Mouse (Mus musculus): ENCODE measurements around the gene Was. TPM values are rescaled to one million over a fixed set of nuclear protein-coding genes. Genes with fewer than 3 reads are reported as not detected.
"Not testable (repeated sequence)": the region's sequence is repeated elsewhere in the genome, so short reads cannot be mapped to it uniquely, and the experiment has no call there.

The Was gene
- polyA plus RNA-seq, 1 experiment: 86.3 TPM

DNA sequence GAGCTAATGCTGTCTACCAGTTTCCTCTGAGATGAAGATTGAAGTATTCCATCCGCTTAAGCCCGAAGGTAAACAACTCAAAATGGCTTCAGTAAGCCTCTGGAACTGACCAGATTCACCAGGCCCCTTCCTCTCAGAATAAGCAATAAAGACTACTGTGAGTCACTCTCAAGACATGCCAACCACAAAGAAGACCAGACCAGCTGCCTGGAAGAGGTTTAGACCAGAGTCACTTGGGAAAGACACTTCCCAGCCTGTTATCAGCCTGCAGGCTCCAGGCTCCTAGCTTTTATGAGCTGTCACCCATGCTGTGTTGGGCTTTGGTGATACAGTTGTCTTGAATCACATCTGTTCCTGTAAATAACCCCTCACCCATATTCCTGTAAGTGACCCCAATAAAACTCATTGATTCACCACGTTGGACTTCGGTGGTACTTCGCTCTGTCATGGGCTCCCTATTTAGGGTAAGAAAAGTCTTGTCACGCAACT lies 5.5 kb downstream of the Was start:
- peaks cover 12% of the 10 kb centered on the region for H3K4me1 ChIP-seq (ENCODE audit: control insufficient read depth, insufficient read depth, low read length)
- H3K4me3 ChIP-seq (ENCODE audit: insufficient read depth, low read length): no peak overlapping the region
- no peak for TF ChIP-seq POLR2A (IDR thresholded peaks at IDR 0.05; ENCODE audit: borderline replicate concordance, low read depth, low read length)
- no peak for TF ChIP-seq CTCF (IDR thresholded peaks at IDR 0.05; ENCODE audit: low read depth, low read length)
- H3K27ac ChIP-seq (ENCODE audit: insufficient read depth, low read depth, low read length): no peak overlapping the region

DNA sequence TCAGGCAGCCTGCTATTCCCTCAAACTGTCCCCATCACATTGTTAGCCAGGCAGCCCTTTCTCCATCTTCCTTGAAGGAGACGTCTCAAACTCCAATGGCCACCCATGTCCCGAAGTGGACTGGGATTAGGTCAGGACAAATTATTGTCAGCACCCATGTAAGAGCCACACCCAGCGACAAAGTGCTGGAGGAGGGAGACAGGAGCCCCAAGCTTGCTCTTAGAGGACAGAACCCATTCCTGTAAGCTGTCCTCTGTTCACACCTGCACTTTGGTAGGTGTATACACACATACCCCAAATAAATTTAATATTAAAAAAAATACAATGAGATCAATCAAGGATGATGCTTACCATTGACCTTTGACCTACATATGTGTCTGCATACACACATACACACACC lies 15.2 kb downstream of the Was start:
- Histone ChIP-seq H3K4me3 (ENCODE audit: insufficient read depth, low read length) (peak overlapping the region; percentile 66), H3K4me1 (ENCODE audit: control insufficient read depth, insufficient read depth, low read length) (peaks cover 7% of the 10 kb centered on the region; the same call in 1 of the 2 replicates), H3K27ac (ENCODE audit: insufficient read depth, low read depth, low read length) (peak overlapping the region; percentile 62)
- TF ChIP-seq CTCF (IDR thresholded peaks at IDR 0.05; ENCODE audit: low read depth, low read length) (no peak), POLR2A (IDR thresholded peaks at IDR 0.05; ENCODE audit: borderline replicate concordance, low read depth, low read length) (no peak)

DNA sequence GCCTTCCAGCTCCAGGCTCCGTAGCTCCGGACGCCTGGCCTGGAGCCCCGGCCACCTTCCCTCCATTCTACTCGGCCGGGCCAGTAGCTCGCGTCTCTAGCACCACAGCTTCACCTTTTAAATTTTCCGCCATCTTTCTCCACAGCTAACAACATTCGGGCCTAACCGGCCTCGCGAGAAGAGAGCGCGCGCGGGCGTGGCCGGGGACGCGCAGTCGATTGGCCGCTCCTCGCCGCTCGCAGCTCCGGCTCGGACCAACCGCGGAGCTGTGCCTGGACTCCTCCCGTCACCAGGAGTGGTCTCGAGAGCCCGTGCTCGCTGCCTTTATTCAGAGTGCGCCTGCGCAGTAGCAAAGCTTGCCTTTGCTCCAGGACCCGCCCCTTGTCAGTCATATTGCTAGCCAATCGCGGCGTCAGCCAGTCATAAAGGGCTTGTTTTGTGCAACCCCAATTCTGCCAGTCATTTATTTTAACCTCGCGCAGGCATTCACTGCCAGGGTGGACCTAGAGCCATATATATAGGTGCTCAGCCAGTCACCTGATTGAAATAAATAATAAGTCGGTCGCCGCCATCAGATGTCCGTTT lies 15.8 kb downstream of the Was start, which contains the start of gene Suv39h1:
Suv39h1 (minus strand) TSS at position 331 of the 585 bp plus-strand sequence.
- H3K4me1 ChIP-seq (ENCODE audit: control insufficient read depth, insufficient read depth, low read length): peaks cover 8% of the 10 kb centered on the region; the same call in 1 of the 2 replicates
- TF ChIP-seq CTCF (IDR thresholded peaks at IDR 0.05; ENCODE audit: low read depth, low read length) (no peak), POLR2A (IDR thresholded peaks at IDR 0.05; ENCODE audit: borderline replicate concordance, low read depth, low read length) (no peak)
- H3K27ac ChIP-seq (ENCODE audit: insufficient read depth, low read depth, low read length): peak within 1 kb of the TSS; percentile 71
- H3K4me3 ChIP-seq (ENCODE audit: insufficient read depth, low read length): peak within 1 kb of the TSS; percentile 66

- Histone ChIP-seq H3K4me1 (ENCODE audit: control insufficient read depth, insufficient read depth, low read length) (peaks cover 10% of the 10 kb centered on the region), H3K4me3 (ENCODE audit: insufficient read depth, low read length) (peak overlapping the region; percentile 66), H3K27ac (ENCODE audit: insufficient read depth, low read depth, low read length) (peak overlapping the region; percentile 71)
- TF ChIP-seq POLR2A (IDR thresholded peaks at IDR 0.05; ENCODE audit: borderline replicate concordance, low read depth, low read length) (no peak), CTCF (IDR thresholded peaks at IDR 0.05; ENCODE audit: low read depth, low read length) (no peak)
Measured at GRCm38 (mm10) chrX:8073881-8074429, 16.3 kb downstream of the Was start.

- H3K4me3 ChIP-seq (ENCODE audit: insufficient read depth, low read length): no peak overlapping the region
- peaks cover 12% of the 10 kb centered on the region for H3K4me1 ChIP-seq (ENCODE audit: control insufficient read depth, insufficient read depth, low read length)
- no peak overlapping the region for H3K27ac ChIP-seq (ENCODE audit: insufficient read depth, low read depth, low read length)
- TF ChIP-seq POLR2A (IDR thresholded peaks at IDR 0.05; ENCODE audit: borderline replicate concordance, low read depth, low read length) (no peak), CTCF (IDR thresholded peaks at IDR 0.05; ENCODE audit: low read depth, low read length) (no peak)
Measured at GRCm38 (mm10) chrX:8069166-8069565, 21.1 kb downstream of the Was start.

- H3K4me3 ChIP-seq (ENCODE audit: insufficient read depth, low read length); H3K27ac ChIP-seq (ENCODE audit: insufficient read depth, low read depth, low read length); H3K4me1 ChIP-seq (ENCODE audit: control insufficient read depth, insufficient read depth, low read length): not testable (repeated sequence)
Measured at GRCm38 (mm10) chrX:8051044-8051781, 39.1 kb downstream of the Was start.

DNA sequence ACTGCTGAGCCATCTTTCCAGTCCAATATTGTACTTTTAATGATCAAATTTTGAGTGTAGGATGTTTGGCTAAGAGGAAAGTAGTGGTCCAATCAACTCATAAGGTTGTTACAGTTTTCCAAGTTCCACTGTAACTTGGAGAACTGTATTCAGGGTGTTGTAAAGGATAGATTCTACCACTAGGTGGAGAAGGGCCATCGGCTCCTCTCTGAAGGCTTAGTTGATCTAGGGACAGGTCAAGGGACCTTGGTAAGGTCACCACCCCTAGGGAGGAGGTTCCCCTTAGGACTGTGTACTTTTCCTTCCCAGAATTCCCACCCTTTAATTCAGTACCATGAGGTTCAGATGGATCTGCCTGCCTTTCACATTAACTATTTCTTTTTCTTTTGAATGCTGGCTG lies 57.3 kb downstream of the Was start:
- H3K4me3 ChIP-seq (ENCODE audit: insufficient read depth, low read length): no peak overlapping the region
- TF ChIP-seq POLR2A (IDR thresholded peaks at IDR 0.05; ENCODE audit: borderline replicate concordance, low read depth, low read length) (no peak), CTCF (IDR thresholded peaks at IDR 0.05; ENCODE audit: low read depth, low read length) (no peak)
- H3K4me1 ChIP-seq (ENCODE audit: control insufficient read depth, insufficient read depth, low read length): no peaks in the 10 kb centered on the region
- no peak overlapping the region for H3K27ac ChIP-seq (ENCODE audit: insufficient read depth, low read depth, low read length)

Other genes starting within 250 kb of the Was start
- gene Otud5, start 249.1 kb downstream of the Was start, polyA plus RNA-seq (2012; ENCODE audit: insufficient read depth, insufficient read length, missing spikeins): 113 and 115 TPM in 2 replicates
- gene Pim2, start 212.2 kb downstream of the Was start, polyA plus RNA-seq (2012; ENCODE audit: insufficient read depth, insufficient read length, missing spikeins): 8.6 and 11.4 TPM in 2 replicates
- gene Slc35a2, start 206.5 kb downstream of the Was start, polyA plus RNA-seq (2012; ENCODE audit: insufficient read depth, insufficient read length, missing spikeins): 28.0 and 36.2 TPM in 2 replicates
- 62.2 and 63.4 TPM in 2 replicates for gene Pqbp1, start 191.2 kb downstream of the Was start, polyA plus RNA-seq (2012; ENCODE audit: insufficient read depth, insufficient read length, missing spikeins)
- 33.4 and 47.5 TPM in 2 replicates for gene Timm17b, start 191.1 kb downstream of the Was start, polyA plus RNA-seq (2012; ENCODE audit: insufficient read depth, insufficient read length, missing spikeins)
- not detected in 2 replicates for gene Gm10491, start 182.7 kb downstream of the Was start, polyA plus RNA-seq (2012; ENCODE audit: insufficient read depth, insufficient read length, missing spikeins)
- gene Gm10490, start 181.0 kb downstream of the Was start, polyA plus RNA-seq (2012; ENCODE audit: insufficient read depth, insufficient read length, missing spikeins): not detected in 2 replicates
- gene Pcsk1n, start 170.7 kb downstream of the Was start, polyA plus RNA-seq (2012; ENCODE audit: insufficient read depth, insufficient read length, missing spikeins): not detected in 2 replicates
- gene Eras, start 161.9 kb downstream of the Was start, polyA plus RNA-seq (2012; ENCODE audit: insufficient read depth, insufficient read length, missing spikeins): not detected in 2 replicates
- gene Hdac6, start 142.6 kb downstream of the Was start, polyA plus RNA-seq (2012; ENCODE audit: insufficient read depth, insufficient read length, missing spikeins): 16.0 and 16.9 TPM in 2 replicates
- not detected in 2 replicates for gene Gata1, start 112.4 kb downstream of the Was start, polyA plus RNA-seq (2012; ENCODE audit: insufficient read depth, insufficient read length, missing spikeins)
- gene Glod5, start 72.0 kb downstream of the Was start, polyA plus RNA-seq (2012; ENCODE audit: insufficient read depth, insufficient read length, missing spikeins): not detected in 2 replicates
- gene Suv39h1, start 15.7 kb downstream of the Was start, polyA plus RNA-seq (2012; ENCODE audit: insufficient read depth, insufficient read length, missing spikeins): 23.6 and 27.3 TPM in 2 replicates
- gene Wdr13, start 42.4 kb upstream of the Was start, polyA plus RNA-seq (2012; ENCODE audit: insufficient read depth, insufficient read length, missing spikeins): 59.1 and 61.3 TPM in 2 replicates
- 290 and 322 TPM in 2 replicates for gene Rbm3, start 55.4 kb upstream of the Was start, polyA plus RNA-seq (2012; ENCODE audit: insufficient read depth, insufficient read length, missing spikeins)
- 5.9 and 6.4 TPM in 2 replicates for gene Tbc1d25, start 85.7 kb upstream of the Was start, polyA plus RNA-seq (2012; ENCODE audit: insufficient read depth, insufficient read length, missing spikeins)
- gene Ebp, start 103.0 kb upstream of the Was start, polyA plus RNA-seq (2012; ENCODE audit: insufficient read depth, insufficient read length, missing spikeins): 70.9 and 95.1 TPM in 2 replicates
- gene Porcn, start 116.0 kb upstream of the Was start, polyA plus RNA-seq (2012; ENCODE audit: insufficient read depth, insufficient read length, missing spikeins): 5.5 and 6.9 TPM in 2 replicates
- 10.5 and 13.8 TPM in 2 replicates for gene Ftsj1, start 161.9 kb upstream of the Was start, polyA plus RNA-seq (2012; ENCODE audit: insufficient read depth, insufficient read length, missing spikeins)
- not detected in 2 replicates for gene Slc38a5, start 180.6 kb upstream of the Was start, polyA plus RNA-seq (2012; ENCODE audit: insufficient read depth, insufficient read length, missing spikeins)
- gene Ssxb10, start 236.9 kb upstream of the Was start, polyA plus RNA-seq (2012; ENCODE audit: insufficient read depth, insufficient read length, missing spikeins): not detected in 2 replicates